Mouse (Mus musculus) liver, embryonic 15.5 days (tissue): ENCODE measurements around the gene Chrm4. TPM values are rescaled to one million over a fixed set of nuclear protein-coding genes. Genes with fewer than 3 reads are reported as not detected.

Experiments used
- ATAC-seq: fragments of 200-750 bp; cut with Nextera tagmentation; 2 replicates; pipeline ENCODE4 v1.8.0; 2017; ENCODE audit warnings: moderate number of reproducible peaks, mild to moderate bottlenecking, moderate library complexity; ENCODE audit not compliant: insufficient read depth
- H3K27ac ChIP-seq: fragments of 300-500 bp; sonication (generic); replicated peaks from 2 replicates; pipeline ENCODE4 v1.5.1; 2015; ENCODE audit warnings: mild to moderate bottlenecking, inconsistent platforms
- H3K27me3 ChIP-seq: fragments of 300-500 bp; sonication (generic); 2 replicates; pipeline ENCODE4 v1.6.1; 2015; ENCODE audit warnings: mild to moderate bottlenecking, inconsistent platforms
- H3K36me3 ChIP-seq: fragments of 300-500 bp; sonication (generic); replicated peaks from 2 replicates; pipeline ENCODE4 v1.6.1; 2015; ENCODE audit warnings: moderate library complexity, mild to moderate bottlenecking, inconsistent platforms
- H3K4me1 ChIP-seq: fragments of 300-500 bp; sonication (generic); replicated peaks from 2 replicates; pipeline ENCODE4 v1.6.1; 2015; ENCODE audit warnings: inconsistent platforms
- H3K4me2 ChIP-seq: fragments of 300-500 bp; sonication (generic); 2 replicates; pipeline ENCODE4 v1.6.1; 2015; ENCODE audit warnings: moderate library complexity, mild to moderate bottlenecking, inconsistent platforms
- H3K4me3 ChIP-seq: fragments of 300-500 bp; sonication (generic); replicated peaks from 2 replicates; pipeline ENCODE4 v1.5.1; 2015; ENCODE audit warnings: mild to moderate bottlenecking, inconsistent platforms
- H3K9ac ChIP-seq: fragments of 300-500 bp; sonication (generic); 2 replicates; pipeline ENCODE4 v1.6.1; 2015; ENCODE audit warnings: moderate library complexity, mild to moderate bottlenecking, inconsistent platforms
- H3K9me3 ChIP-seq: fragments of 300-500 bp; sonication (generic); replicated peaks from 2 replicates; pipeline ENCODE4 v1.6.1; 2016; ENCODE audit warnings: inconsistent platforms
- WGBS: fragments of 180-500 bp; shearing (Covaris S2); methylation state at CpG from one replicate; pipeline ENCODE4 v1.1.7; 2015; ENCODE audit warnings: mixed read lengths; ENCODE audit not compliant: insufficient replicate concordance; 5-methylcytosine and 5-hydroxymethylcytosine counted together
- microRNA-seq: library from miRNA; unstranded; fragments of <30 nt; microRNA quantifications from one replicate; pipeline ENCODE4, GENCODE M21; 2016
- polyA plus RNA-seq: library from polyadenylated mRNA; unstranded; fragments of >200 nt; fragmentation: Nextera tagmentation; extraction: Ambion mirVana; gene quantifications from 2 replicates; pipeline ENCODE4 v1.2.1, GENCODE M21; 2015

The Chrm4 gene
- polyA plus RNA-seq, 1 experiment from 2014 or later, result not detected

GRCm38 (mm10) chr2:91967962-91968361 lies 40.9 kb downstream of the Chrm4 start:
- H3K27ac ChIP-seq, result no peak overlapping the region
- H3K36me3 ChIP-seq, result no peaks in the 10 kb centered on the region
- no peak overlapping the region for H3K9ac ChIP-seq
- no peak overlapping the region for H3K4me3 ChIP-seq
- H3K4me1 ChIP-seq, result peaks cover 48% of the 10 kb centered on the region
- H3K9me3 ChIP-seq, result no peaks in the 10 kb centered on the region
- H3K4me2 ChIP-seq, result no peak overlapping the region
- H3K27me3 ChIP-seq, result peaks cover 89% of the 10 kb centered on the region
- ATAC-seq, result no peak
- 38% methylated on average over 11 of the region's 11 CpGs for WGBS

- Histone ChIP-seq H3K36me3 (no peaks in the 10 kb centered on the region), H3K27ac (peak overlapping the region; percentile 68), H3K9ac (no peak overlapping the region), H3K9me3 (no peaks in the 10 kb centered on the region), H3K27me3 (peaks cover 96% of the 10 kb centered on the region), H3K4me2 (peak overlapping the region; percentile 44), H3K4me1 (peaks cover 37% of the 10 kb centered on the region), H3K4me3 (no peak overlapping the region)
- peak; percentile 60 for ATAC-seq
- WGBS, result 15% methylated on average over 21 of the region's 21 CpGs
Measured at GRCm38 (mm10) chr2:91971231-91972097, 44.4 kb downstream of the Chrm4 start.

GRCm38 (mm10) chr2:91972121-91972566 lies 45.1 kb downstream of the Chrm4 start:
- H3K27ac ChIP-seq, result peak overlapping the region; percentile 68
- H3K9ac ChIP-seq, result no peak overlapping the region
- peak; percentile 47; the same call in 1 of the 2 replicates for ATAC-seq
- no peaks in the 10 kb centered on the region for H3K9me3 ChIP-seq
- H3K4me2 ChIP-seq, result peak overlapping the region; percentile 44
- 10% methylated on average over 13 of the region's 13 CpGs for WGBS
- H3K27me3 ChIP-seq, result peaks cover 97% of the 10 kb centered on the region
- H3K4me1 ChIP-seq, result peaks cover 33% of the 10 kb centered on the region
- H3K36me3 ChIP-seq, result no peaks in the 10 kb centered on the region
- H3K4me3 ChIP-seq, result no peak overlapping the region

GRCm38 (mm10) chr2:91973416-91974135 lies 46.5 kb downstream of the Chrm4 start:
- Histone ChIP-seq H3K4me2 (no peak overlapping the region), H3K27ac (no peak overlapping the region), H3K9ac (no peak overlapping the region), H3K4me3 (no peak overlapping the region), H3K4me1 (peaks cover 33% of the 10 kb centered on the region), H3K9me3 (no peaks in the 10 kb centered on the region), H3K27me3 (peaks cover 99% of the 10 kb centered on the region), H3K36me3 (no peaks in the 10 kb centered on the region)
- no peak for ATAC-seq
- 47% methylated on average over 7 of the region's 7 CpGs for WGBS

GRCm38 (mm10) chr2:91975581-91976541 lies 48.8 kb downstream of the Chrm4 start, which contains the start of gene Dgkz:
Dgkz (minus strand) TSS chr2:91975864.
- no peak for ATAC-seq
- H3K4me3 ChIP-seq, result peak within 1 kb of the TSS; percentile 32
- peak within 1 kb of the TSS; percentile 56 for H3K4me2 ChIP-seq
- 3% methylated on average over 79 of the region's 79 CpGs for WGBS
- H3K36me3 ChIP-seq, result no peaks in the 10 kb centered on the region
- no peak within 1 kb of the TSS for H3K27ac ChIP-seq
- H3K9me3 ChIP-seq, result no peaks in the 10 kb centered on the region
- H3K27me3 ChIP-seq, result peaks cover 87% of the 10 kb centered on the region
- no peak within 1 kb of the TSS for H3K9ac ChIP-seq
- H3K4me1 ChIP-seq, result peaks cover 33% of the 10 kb centered on the region

- Histone ChIP-seq H3K27me3 (peaks cover 70% of the 10 kb centered on the region), H3K27ac (no peak overlapping the region), H3K4me3 (no peak overlapping the region), H3K9ac (no peak overlapping the region), H3K4me2 (no peak overlapping the region), H3K9me3 (no peaks in the 10 kb centered on the region), H3K36me3 (no peaks in the 10 kb centered on the region), H3K4me1 (peaks cover 17% of the 10 kb centered on the region)
- ATAC-seq, result no peak
- 36% methylated on average over 4 of the region's 4 CpGs for WGBS
Measured at GRCm38 (mm10) chr2:91977960-91978359, 50.9 kb downstream of the Chrm4 start.

Small RNAs within 50 kb of the gene (microRNA-seq; reads per million reads assigned to microRNA genes)
- gene Mir6999, result not detected

Other genes with a start within 250 kb of the Chrm4 start
- 13.4 and 14.1 TPM in 2 replicates for gene Atg13, start 216.7 kb upstream of the Chrm4 start, polyA plus RNA-seq
- 6.7 and 8.3 TPM in 2 replicates for gene Harbi1, start 216.4 kb upstream of the Chrm4 start, polyA plus RNA-seq
- 5.2 and 6.1 TPM in 2 replicates for gene Ambra1, start 197.1 kb upstream of the Chrm4 start, polyA plus RNA-seq
- 15.2 and 17.1 TPM in 2 replicates for gene Mdk, start 5.0 kb downstream of the Chrm4 start, polyA plus RNA-seq
- gene Gm9821, start 18.5 kb downstream of the Chrm4 start, polyA plus RNA-seq, result 0.89 and 1.1 TPM in 2 replicates
- gene Dgkz, start 48.6 kb downstream of the Chrm4 start, polyA plus RNA-seq, result 21.2 and 26.6 TPM in 2 replicates
- 1.1 and 1.3 TPM in 2 replicates for gene Creb3l1, start 97.3 kb downstream of the Chrm4 start, polyA plus RNA-seq
- 2.6 and 3.2 TPM in 2 replicates for gene Phf21a, start 165.9 kb downstream of the Chrm4 start, polyA plus RNA-seq